Mouse (Mus musculus): ENCODE results near the gene Yipf2.

Yipf2 gene

GRCm38 (mm10) chr9:21592703-21593121, at the start of gene Yipf2, which contains the start of gene Timm29:
TSS of gene Yipf2 (minus strand) at chr9:21592828.
TSS of gene Timm29 (plus strand) at chr9:21592722.
- DNase-seq (ENCODE audit: low spot score), result peak; percentile 84

- DNase-seq (ENCODE audit: low spot score), result no peak
These were observed 46.4 kb upstream of the Yipf2 start for GRCm38 (mm10) chr9:21639031-21639430.

GRCm38 (mm10) chr9:21635639-21636038, 43.0 kb upstream of the Yipf2 start:
- DNase-seq (ENCODE audit: low spot score), result no peak

- DNase-seq (ENCODE audit: low spot score), result no peak
These were observed 40.5 kb upstream of the Yipf2 start for GRCm38 (mm10) chr9:21633106-21633505.

- DNase-seq (ENCODE audit: low spot score), result peak; percentile 65
These were observed 38.0 kb upstream of the Yipf2 start for GRCm38 (mm10) chr9:21630673-21631072.

GRCm38 (mm10) chr9:21627145-21627795, 34.6 kb upstream of the Yipf2 start:
- no peak for DNase-seq (ENCODE audit: low spot score)

GRCm38 (mm10) chr9:21626571-21626970, 33.9 kb upstream of the Yipf2 start:
- DNase-seq (ENCODE audit: low spot score), result no peak

- DNase-seq (ENCODE audit: low spot score), result no peak
These were observed 33.0 kb upstream of the Yipf2 start for GRCm38 (mm10) chr9:21625342-21626339.

GRCm38 (mm10) chr9:21622676-21623075, 30.0 kb upstream of the Yipf2 start:
- DNase-seq (ENCODE audit: low spot score), result no peak

GRCm38 (mm10) chr9:21620229-21620628, 27.6 kb upstream of the Yipf2 start:
- no peak for DNase-seq (ENCODE audit: low spot score)

GRCm38 (mm10) chr9:21617066-21617465, 24.4 kb upstream of the Yipf2 start:
- no peak for DNase-seq (ENCODE audit: low spot score)

- peak; percentile 95 for DNase-seq (ENCODE audit: low spot score)
These were observed 23.7 kb upstream of the Yipf2 start for GRCm38 (mm10) chr9:21616232-21616781.

- DNase-seq (ENCODE audit: low spot score), result peak; percentile 99
These were observed 23.1 kb upstream of the Yipf2 start, which contains the start of gene Smarca4 for GRCm38 (mm10) chr9:21615617-21616231. TSS of gene Smarca4 (plus strand) at chr9:21616169.

- no peak for DNase-seq (ENCODE audit: low spot score)
These were observed 22.4 kb upstream of the Yipf2 start for GRCm38 (mm10) chr9:21614864-21615616.

- DNase-seq (ENCODE audit: low spot score), result no peak
These were observed 17.2 kb upstream of the Yipf2 start for GRCm38 (mm10) chr9:21609861-21610260.

GRCm38 (mm10) chr9:21606648-21607047, 14.0 kb upstream of the Yipf2 start:
- DNase-seq (ENCODE audit: low spot score), result no peak

- no peak for DNase-seq (ENCODE audit: low spot score)
These were observed 13.2 kb upstream of the Yipf2 start for GRCm38 (mm10) chr9:21605865-21606264.

- DNase-seq (ENCODE audit: low spot score), result no peak
These were observed 11.5 kb upstream of the Yipf2 start for GRCm38 (mm10) chr9:21604119-21604518.

GRCm38 (mm10) chr9:21601722-21602399, 9.2 kb upstream of the Yipf2 start:
- DNase-seq (ENCODE audit: low spot score), result peak; percentile 69

GRCm38 (mm10) chr9:21601073-21601472, 8.4 kb upstream of the Yipf2 start:
- DNase-seq (ENCODE audit: low spot score), result no peak

- no peak for DNase-seq (ENCODE audit: low spot score)
These were observed 7.6 kb upstream of the Yipf2 start for GRCm38 (mm10) chr9:21600186-21600585.
